Mouse (Mus musculus) hindbrain, embryonic 11.5 days (tissue): ENCODE results near the gene Eif2ak1. TPM values are rescaled to one million over a fixed set of nuclear protein-coding genes. Genes with fewer than 3 reads are reported as not detected.

Source experiments
- ATAC-seq: fragments of 200-750 bp; cut with Nextera tagmentation; 2 replicates; pipeline ENCODE4 v1.8.0; 2017; ENCODE audit warnings: mild to moderate bottlenecking, moderate TSS enrichment, moderate library complexity; ENCODE audit not compliant: low FRiP score
- DNase-seq: peaks from one replicate; pipeline ENCODE4 v3.0.0-alpha.2; 2015; ENCODE audit warnings: low spot score
- H3K27ac ChIP-seq: fragments of 300-500 bp; sonication (generic); 2 replicates; pipeline ENCODE4 v1.5.1; 2014; ENCODE audit warnings: mild to moderate bottlenecking, low read depth, low read length
- H3K27me3 ChIP-seq: fragments of 300-500 bp; sonication (generic); 2 replicates; pipeline ENCODE4 v1.6.1; 2014; ENCODE audit warnings: mild to moderate bottlenecking, low read length, moderate library complexity, mixed read lengths; ENCODE audit not compliant: control insufficient read depth, insufficient read depth
- H3K36me3 ChIP-seq: fragments of 300-500 bp; sonication (generic); 2 replicates; pipeline ENCODE4 v1.6.1; 2014; ENCODE audit warnings: mild to moderate bottlenecking, low read length, moderate library complexity, mixed read lengths; ENCODE audit not compliant: control insufficient read depth, insufficient read depth
- H3K4me1 ChIP-seq: fragments of 300-500 bp; sonication (generic); replicated peaks from 2 replicates; pipeline ENCODE4 v1.6.1; 2014; ENCODE audit warnings: low read length, mixed read lengths; ENCODE audit not compliant: control insufficient read depth, insufficient read depth
- H3K4me2 ChIP-seq: fragments of 300-500 bp; sonication (generic); replicated peaks from 2 replicates; pipeline ENCODE4 v1.6.1; 2014; ENCODE audit warnings: mild to moderate bottlenecking, low read depth, low read length
- H3K4me3 ChIP-seq: fragments of 300-500 bp; sonication (generic); 2 replicates; pipeline ENCODE4 v1.5.1; 2014; ENCODE audit warnings: low read depth, low read length
- H3K9ac ChIP-seq: fragments of 300-500 bp; sonication (generic); 2 replicates; pipeline ENCODE4 v1.6.1; 2014; ENCODE audit warnings: low read depth, low read length
- H3K9me3 ChIP-seq: fragments of 300-500 bp; sonication (generic); 2 replicates; pipeline ENCODE4 v1.6.1; 2016; ENCODE audit warnings: low read length; ENCODE audit not compliant: control insufficient read depth
- WGBS: fragments of 180-500 bp; shearing (Covaris S2); extraction: QIAGEN DNeasy Blood & Tissue Kit; methylation state at CpG from one replicate; pipeline ENCODE4 v1.1.7; 2014; 5-methylcytosine and 5-hydroxymethylcytosine counted together
- polyA plus RNA-seq: library from polyadenylated mRNA; unstranded; fragments of >200 nt; fragmentation: Nextera tagmentation; extraction: Ambion mirVana; gene quantifications from 2 replicates; pipeline ENCODE4 v1.2.1, GENCODE M21; 2014

Gene Eif2ak1
- polyA plus RNA-seq, 1 experiment from 2014 or later, result 55.2 TPM

- no peak overlapping the region for H3K27ac ChIP-seq
- no peak overlapping the region for H3K4me3 ChIP-seq
- no peaks in the 10 kb centered on the region for H3K4me1 ChIP-seq
- H3K36me3 ChIP-seq, result peaks cover 4% of the 10 kb centered on the region; the same call in 1 of the 2 replicates
- DNase-seq, result no peak
- no peak for ATAC-seq
- 89% methylated on average over 6 of the region's 6 CpGs for WGBS
- H3K9me3 ChIP-seq, result no peaks in the 10 kb centered on the region
- H3K4me2 ChIP-seq, result no peak overlapping the region
- H3K9ac ChIP-seq, result no peak overlapping the region
- H3K27me3 ChIP-seq, result no peaks in the 10 kb centered on the region
Observed at GRCm38 (mm10) chr5:143931863-143932580, 114.4 kb downstream of the Eif2ak1 start.

DNA sequence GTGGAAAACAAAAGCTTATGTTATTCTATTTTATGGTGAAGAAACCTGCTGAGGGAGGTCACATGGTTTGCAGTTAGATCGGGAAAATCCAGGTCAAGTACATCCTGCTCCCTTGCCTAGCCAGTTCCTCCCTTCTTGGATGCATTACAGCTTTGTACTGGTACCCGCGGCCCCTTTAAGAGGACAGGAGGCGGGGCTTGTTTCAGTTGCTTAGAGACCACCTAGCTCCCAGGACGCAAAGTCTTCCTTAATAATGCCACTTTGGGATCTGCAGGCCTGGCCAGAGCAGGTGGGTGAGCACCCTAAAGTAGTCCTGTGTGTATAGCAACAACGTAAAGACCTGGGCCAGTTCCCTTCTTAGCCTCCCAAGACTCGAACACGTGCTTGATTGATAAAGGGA lies 115.2 kb downstream of the Eif2ak1 start, which contains the start of gene Rsph10b:
Rsph10b (plus strand) TSS at position 205 of the 400 bp plus-strand sequence.
- ATAC-seq (no peak), DNase-seq (peak; percentile 52)
- no peaks in the 10 kb centered on the region for H3K4me1 ChIP-seq
- H3K27ac ChIP-seq, result no peak within 1 kb of the TSS
- H3K36me3 ChIP-seq, result peaks cover 4% of the 10 kb centered on the region; the same call in 1 of the 2 replicates
- no peak within 1 kb of the TSS; the same call in 1 of the 2 replicates for H3K4me2 ChIP-seq
- H3K9ac ChIP-seq, result no peak within 1 kb of the TSS
- H3K9me3 ChIP-seq, result no peaks in the 10 kb centered on the region
- WGBS, result 14% methylated on average over 8 of the region's 8 CpGs
- no peak within 1 kb of the TSS for H3K4me3 ChIP-seq
- no peaks in the 10 kb centered on the region for H3K27me3 ChIP-seq

GRCm38 (mm10) chr5:143933414-143933813 lies 115.8 kb downstream of the Eif2ak1 start:
- WGBS, result 90% methylated on average over 11 of the region's 11 CpGs
- ATAC-seq, result no peak

GRCm38 (mm10) chr5:143933875-143934274 lies 116.3 kb downstream of the Eif2ak1 start:
- Histone ChIP-seq H3K4me2 (no peak overlapping the region), H3K27ac (no peak overlapping the region), H3K9me3 (no peaks in the 10 kb centered on the region), H3K36me3 (peaks cover 4% of the 10 kb centered on the region; the same call in 1 of the 2 replicates), H3K4me3 (no peak overlapping the region), H3K4me1 (no peaks in the 10 kb centered on the region), H3K27me3 (no peaks in the 10 kb centered on the region), H3K9ac (no peak overlapping the region)
- no peak for ATAC-seq
- WGBS, result 93% methylated on average over 1 of the region's 1 CpGs
- DNase-seq, result no peak

More at GRCm38 (mm10) chr5:143933414-143933813, 115.8 kb downstream of the Eif2ak1 start:
- H3K27ac ChIP-seq, result no peak overlapping the region
- H3K9ac ChIP-seq, result no peak overlapping the region
- no peak for DNase-seq
- no peak overlapping the region for H3K4me3 ChIP-seq
- H3K36me3 ChIP-seq, result peaks cover 4% of the 10 kb centered on the region; the same call in 1 of the 2 replicates
- no peaks in the 10 kb centered on the region for H3K27me3 ChIP-seq
- no peaks in the 10 kb centered on the region for H3K9me3 ChIP-seq
- H3K4me2 ChIP-seq, result no peak overlapping the region
- H3K4me1 ChIP-seq, result no peaks in the 10 kb centered on the region

DNA sequence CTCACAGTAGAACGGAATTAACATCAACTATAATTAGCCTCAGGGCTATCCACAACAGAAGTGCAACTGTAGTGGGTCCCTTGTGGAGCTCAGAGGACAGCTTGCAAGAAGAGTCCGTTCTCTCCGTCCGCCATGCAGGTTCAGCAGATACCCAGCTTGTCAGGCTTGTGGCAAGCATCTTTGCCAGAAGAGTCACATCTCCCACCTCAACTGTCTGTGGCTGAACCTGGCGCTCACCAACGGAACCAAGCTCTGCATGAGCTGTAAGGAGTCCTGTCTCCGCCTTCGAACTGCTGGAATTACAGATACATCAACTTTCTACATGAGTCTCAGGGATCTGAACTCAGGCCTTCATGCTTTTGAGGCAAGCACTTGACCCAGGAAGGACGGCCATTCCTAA lies 118.6 kb downstream of the Eif2ak1 start:
- DNase-seq (no peak), ATAC-seq (no peak)
- WGBS, result 86% methylated on average over 9 of the region's 9 CpGs
- H3K9me3 ChIP-seq, result no peaks in the 10 kb centered on the region
- no peaks in the 10 kb centered on the region for H3K4me1 ChIP-seq
- H3K4me3 ChIP-seq, result no peak overlapping the region
- no peaks in the 10 kb centered on the region for H3K36me3 ChIP-seq
- H3K27me3 ChIP-seq, result no peaks in the 10 kb centered on the region
- H3K27ac ChIP-seq, result no peak overlapping the region
- no peak overlapping the region for H3K4me2 ChIP-seq
- H3K9ac ChIP-seq, result no peak overlapping the region

- no peak for DNase-seq
- H3K4me1 ChIP-seq, result no peaks in the 10 kb centered on the region
- H3K27me3 ChIP-seq, result no peaks in the 10 kb centered on the region
- no peak for ATAC-seq
- H3K4me2 ChIP-seq, result no peak overlapping the region
- H3K9me3 ChIP-seq, result no peaks in the 10 kb centered on the region
- WGBS, result 19% methylated on average over 10 of the region's 10 CpGs
- H3K9ac ChIP-seq, result no peak overlapping the region
- no peak overlapping the region for H3K4me3 ChIP-seq
- H3K27ac ChIP-seq, result no peak overlapping the region
- no peaks in the 10 kb centered on the region for H3K36me3 ChIP-seq
Observed at GRCm38 (mm10) chr5:143941588-143941987, 124.0 kb downstream of the Eif2ak1 start.

DNA sequence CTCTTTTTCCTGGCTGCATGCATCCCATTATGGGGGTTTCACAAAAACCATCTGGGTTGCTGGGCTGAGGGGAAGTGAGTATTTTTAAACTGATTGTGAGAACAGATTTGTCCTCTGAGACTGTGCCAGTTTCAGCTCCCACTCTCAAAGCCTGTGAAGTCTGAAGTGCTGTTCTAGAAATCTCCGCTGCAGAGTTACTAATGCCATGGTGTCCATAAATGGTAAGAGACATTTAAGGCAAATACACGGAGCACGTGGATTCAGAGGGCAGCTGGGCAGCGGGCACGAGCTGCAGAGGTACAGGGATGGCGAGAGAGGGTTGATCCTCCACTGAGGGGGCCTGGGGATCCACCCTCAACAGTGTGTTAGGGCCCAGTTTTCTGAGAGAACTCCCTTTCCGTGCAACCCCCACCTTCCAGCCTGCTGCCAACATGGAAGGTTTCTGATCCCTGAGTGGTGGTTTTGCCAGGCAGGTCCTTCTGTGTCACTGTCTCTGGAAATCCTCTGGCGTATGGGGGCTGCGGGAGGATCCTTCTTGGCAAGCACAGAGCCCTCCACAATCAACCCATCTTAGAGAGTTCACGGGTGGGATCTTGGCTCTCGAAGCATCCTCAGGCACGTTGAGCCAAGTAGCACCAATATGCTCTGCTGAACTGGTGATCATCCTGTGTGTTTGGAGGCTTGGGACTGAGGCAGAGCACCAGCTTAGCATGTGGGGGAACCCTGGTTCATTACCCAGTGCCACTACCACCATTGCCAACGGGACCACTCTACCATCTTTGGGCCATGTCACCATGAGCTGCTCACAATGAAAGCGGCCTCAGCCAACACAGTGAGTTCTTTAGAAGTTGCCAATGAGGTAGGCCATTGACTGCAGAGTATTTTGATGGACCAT lies 125.9 kb downstream of the Eif2ak1 start:
- Histone ChIP-seq H3K4me3 (no peak overlapping the region), H3K27ac (no peak overlapping the region), H3K27me3 (no peaks in the 10 kb centered on the region), H3K9ac (no peak overlapping the region), H3K36me3 (no peaks in the 10 kb centered on the region), H3K4me2 (no peak overlapping the region), H3K4me1 (no peaks in the 10 kb centered on the region), H3K9me3 (no peaks in the 10 kb centered on the region)
- WGBS, result 87% methylated on average over 14 of the region's 14 CpGs
- no peak for DNase-seq
- ATAC-seq, result no peak

DNA sequence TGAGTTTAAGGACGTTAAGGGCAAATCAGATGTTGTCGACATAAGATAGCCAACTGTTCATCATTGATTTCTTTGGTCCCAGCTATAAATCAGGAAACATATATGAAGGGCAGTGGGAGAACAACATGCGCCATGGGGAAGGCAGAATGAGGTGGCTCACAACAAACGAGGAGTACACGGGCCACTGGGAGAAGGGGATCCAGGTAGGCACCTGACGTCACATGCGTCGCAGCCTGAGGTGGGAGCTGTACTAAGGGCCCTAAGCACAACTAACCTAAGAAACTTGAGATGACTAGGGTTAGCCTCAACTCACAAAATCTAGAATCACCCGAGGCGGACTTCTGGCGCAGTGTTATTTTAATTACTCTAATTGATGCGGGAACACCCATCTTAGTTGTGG lies 130.8 kb downstream of the Eif2ak1 start:
- Histone ChIP-seq H3K4me1 (no peaks in the 10 kb centered on the region), H3K9me3 (no peaks in the 10 kb centered on the region), H3K4me3 (no peak overlapping the region), H3K4me2 (no peak overlapping the region), H3K9ac (no peak overlapping the region), H3K27ac (no peak overlapping the region), H3K27me3 (no peaks in the 10 kb centered on the region), H3K36me3 (no peaks in the 10 kb centered on the region)
- no peak for ATAC-seq
- WGBS, result 91% methylated on average over 12 of the region's 12 CpGs
- no peak for DNase-seq
